Mouse (Mus musculus) hindbrain, postnatal 0 days (tissue): ENCODE measurements around the gene Taar8c. TPM values are rescaled to one million over a fixed set of nuclear protein-coding genes. Genes with fewer than 3 reads are reported as not detected.
A peak's percentile ranks its signal among the peaks of the same experiment; 100 is the strongest.
"Not testable (repeated sequence)": the region's sequence is repeated elsewhere in the genome, so short reads cannot be mapped to it uniquely, and the experiment has no call there.

Experiments used
- ATAC-seq: fragments of 200-750 bp; cut with Nextera tagmentation; 2 replicates; pipeline ENCODE4 v1.8.0; 2017; ENCODE audit warnings: mild to moderate bottlenecking, moderate TSS enrichment, moderate library complexity
- DNase-seq: peaks from one replicate; pipeline ENCODE4 v3.0.0-alpha.2; 2015; ENCODE audit warnings: low spot score
- H3K27ac ChIP-seq: fragments of 300-500 bp; sonication (generic); 2 replicates; pipeline ENCODE4 v1.5.1; 2014; ENCODE audit warnings: mild to moderate bottlenecking
- H3K27me3 ChIP-seq: fragments of 300-500 bp; sonication (generic); 2 replicates; pipeline ENCODE4 v1.6.1; 2014; ENCODE audit warnings: low read length, mixed read lengths; ENCODE audit not compliant: insufficient read depth
- H3K36me3 ChIP-seq: fragments of 300-500 bp; sonication (generic); 2 replicates; pipeline ENCODE4 v1.6.1; 2014; ENCODE audit warnings: low read length, mixed read lengths; ENCODE audit not compliant: insufficient read depth
- H3K4me1 ChIP-seq: fragments of 300-500 bp; sonication (generic); 2 replicates; pipeline ENCODE4 v1.6.1; 2014; ENCODE audit warnings: antibody characterized with exemption, low read length, mixed read lengths; ENCODE audit not compliant: insufficient read depth
- H3K4me2 ChIP-seq: fragments of 300-500 bp; sonication (generic); 2 replicates; pipeline ENCODE4 v1.6.1; 2014; ENCODE audit warnings: low read depth, mild to moderate bottlenecking, low read length, moderate library complexity, mixed read lengths
- H3K4me3 ChIP-seq: fragments of 300-500 bp; sonication (generic); 2 replicates; pipeline ENCODE4 v1.5.1; 2014; ENCODE audit warnings: low read length
- H3K9ac ChIP-seq: fragments of 300-500 bp; sonication (generic); replicated peaks from 2 replicates; pipeline ENCODE4 v1.6.1; 2014; ENCODE audit warnings: mild to moderate bottlenecking, low read length, moderate library complexity, mixed read lengths
- H3K9me3 ChIP-seq: fragments of 300-500 bp; sonication (generic); 2 replicates; pipeline ENCODE4 v1.6.1; 2016; ENCODE audit warnings: low read length, mixed read lengths
- CTCF ChIP-seq: IDR thresholded peaks from 2 replicates; pipeline ENCODE4 v1.5.1; 2016; ENCODE audit warnings: antibody characterized with exemption, control low read depth, low read depth
- WGBS: fragments of 180-500 bp; shearing (Covaris S2); extraction: QIAGEN DNeasy Blood & Tissue Kit; methylation state at CpG from one replicate; pipeline ENCODE4 v1.1.7; 2014; 5-methylcytosine and 5-hydroxymethylcytosine counted together
- polyA plus RNA-seq: library from polyadenylated mRNA; unstranded; fragments of >200 nt; fragmentation: Nextera tagmentation; extraction: Ambion mirVana; gene quantifications from 2 replicates; pipeline ENCODE4 v1.2.1, GENCODE M21; 2015
- total RNA-seq: library from RNA; depleted of rRNA; stranded (reverse); fragments of >200 nt; gene quantifications from 2 replicates; pipeline ENCODE4 v1.2.3, GENCODE M21; 2014

Taar8c gene
- total and polyA plus RNA-seq, 2 experiments from 2014 or later = not detected

DNA sequence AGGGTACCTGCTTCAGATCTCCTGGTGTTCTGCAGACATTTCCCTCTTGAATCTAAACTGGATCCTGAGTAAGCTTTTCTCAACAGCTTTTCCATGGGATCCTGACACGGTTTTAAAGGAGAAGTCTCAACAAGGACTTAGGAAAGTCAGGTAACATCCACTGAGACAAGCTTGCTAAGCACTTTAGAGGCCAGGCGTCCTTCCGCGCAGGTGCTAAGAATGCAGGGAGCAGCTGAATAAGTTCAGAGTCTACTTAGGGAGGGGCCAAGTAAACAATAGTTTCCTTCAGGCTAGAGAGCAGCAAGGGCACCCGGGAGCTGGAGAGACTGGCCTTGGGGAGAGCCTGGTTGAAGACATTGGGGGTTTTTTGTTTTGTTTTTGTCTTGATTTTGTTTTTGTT lies 30.6 kb upstream of the Taar8c start:
- Histone ChIP-seq H3K4me3 (no peak overlapping the region), H3K27ac (no peak overlapping the region), H3K27me3 (no peaks in the 10 kb centered on the region), H3K4me2 (no peak overlapping the region), H3K9ac (no peak overlapping the region), H3K4me1 (no peaks in the 10 kb centered on the region), H3K9me3 (no peaks in the 10 kb centered on the region), H3K36me3 (no peaks in the 10 kb centered on the region)
- TF ChIP-seq CTCF = no peak
- 11% methylated on average over 5 of the region's 5 CpGs for WGBS
- DNase-seq (no peak), ATAC-seq (no peak)

GRCm38 (mm10) chr10:24131451-24132262 lies 29.9 kb upstream of the Taar8c start:
- TF ChIP-seq CTCF = peak; percentile 86
- DNase-seq = peak; percentile 92
- peak overlapping the region; percentile 39 for H3K4me2 ChIP-seq

DNA sequence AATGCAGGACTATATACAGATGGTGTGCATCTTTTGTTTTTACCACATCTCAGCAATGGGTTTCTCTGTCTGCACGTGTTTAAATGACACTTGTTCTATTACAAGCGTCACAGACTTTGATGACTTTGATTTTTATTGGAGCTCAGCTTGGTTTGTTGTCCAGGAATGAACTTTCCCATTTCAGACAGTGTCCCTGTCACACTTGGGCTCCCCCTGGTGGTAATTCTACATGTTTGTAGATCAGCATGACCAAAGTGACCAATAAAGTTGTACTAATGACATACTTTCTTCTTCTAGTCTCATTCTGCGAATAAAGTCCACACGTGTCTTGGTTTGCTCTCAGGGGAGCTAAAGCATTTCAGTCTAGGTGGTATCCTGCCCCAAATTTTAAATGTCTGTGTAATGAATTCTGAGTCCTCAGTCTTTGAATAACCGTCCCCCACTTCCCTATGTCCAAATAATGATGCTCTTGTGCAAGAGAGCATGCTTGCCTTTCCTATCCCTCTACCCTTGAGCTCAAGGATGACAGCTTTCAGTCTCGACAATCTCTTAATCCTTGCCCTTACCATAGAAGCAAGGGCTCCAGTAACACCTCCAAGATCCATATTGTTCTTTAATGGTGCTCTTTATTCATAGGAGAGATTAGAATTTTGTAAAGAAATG lies 9.5 kb upstream of the Taar8c start:
- 50% methylated on average over 6 of the region's 6 CpGs for WGBS
- Histone ChIP-seq H3K27me3 (no peaks in the 10 kb centered on the region), H3K9me3 (no peaks in the 10 kb centered on the region), H3K9ac (no peak overlapping the region), H3K36me3 (no peaks in the 10 kb centered on the region), H3K4me1 (no peaks in the 10 kb centered on the region), H3K4me2 (no peak overlapping the region), H3K4me3 (no peak overlapping the region), H3K27ac (no peak overlapping the region)
- DNase-seq (peak; percentile 80), ATAC-seq (peak; percentile 40; the same call in 1 of the 2 replicates)
- TF ChIP-seq CTCF = peak; percentile 78

More at GRCm38 (mm10) chr10:24131451-24132262, 29.9 kb upstream of the Taar8c start:
- Histone ChIP-seq H3K4me3 (peak overlapping the region; percentile 16; the same call in 1 of the 2 replicates), H3K36me3 (no peaks in the 10 kb centered on the region), H3K4me1 (no peaks in the 10 kb centered on the region), H3K9me3 (no peaks in the 10 kb centered on the region), H3K9ac (no peak overlapping the region), H3K27ac (no peak overlapping the region), H3K27me3 (no peaks in the 10 kb centered on the region)
- WGBS = 18% methylated on average over 9 of the region's 9 CpGs
- peak; percentile 89 for ATAC-seq

DNA sequence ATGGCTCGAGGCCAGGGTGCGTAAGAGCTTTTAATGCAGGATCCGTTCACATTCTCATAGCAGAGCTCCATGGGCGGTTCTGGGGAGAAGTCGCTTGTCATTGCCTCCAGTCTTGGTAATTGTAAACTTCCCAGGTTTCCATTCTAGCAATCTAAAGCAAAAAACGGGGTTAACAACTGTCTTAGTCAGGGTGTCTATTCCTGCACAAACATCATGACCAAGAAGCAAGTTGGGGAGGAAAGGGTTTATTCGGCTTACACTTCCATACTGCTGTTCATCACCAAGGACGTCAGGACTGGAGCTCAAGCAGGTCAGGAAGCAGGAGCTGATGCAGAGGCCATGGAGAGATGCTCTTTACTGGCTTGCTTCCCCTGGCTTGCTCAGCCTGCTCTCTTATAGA lies 7.7 kb upstream of the Taar8c start, which contains the start of gene Taar9:
TSS of gene Taar9 (minus strand) at position 101 of the 400 bp plus-strand sequence.
- not testable (repeated sequence) for H3K36me3 ChIP-seq, H3K9me3 ChIP-seq, ATAC-seq, H3K27ac ChIP-seq, DNase-seq, H3K4me2 ChIP-seq, H3K9ac ChIP-seq, H3K4me1 ChIP-seq, H3K4me3 ChIP-seq, H3K27me3 ChIP-seq
- 85% methylated on average over 8 of the region's 8 CpGs for WGBS

DNA sequence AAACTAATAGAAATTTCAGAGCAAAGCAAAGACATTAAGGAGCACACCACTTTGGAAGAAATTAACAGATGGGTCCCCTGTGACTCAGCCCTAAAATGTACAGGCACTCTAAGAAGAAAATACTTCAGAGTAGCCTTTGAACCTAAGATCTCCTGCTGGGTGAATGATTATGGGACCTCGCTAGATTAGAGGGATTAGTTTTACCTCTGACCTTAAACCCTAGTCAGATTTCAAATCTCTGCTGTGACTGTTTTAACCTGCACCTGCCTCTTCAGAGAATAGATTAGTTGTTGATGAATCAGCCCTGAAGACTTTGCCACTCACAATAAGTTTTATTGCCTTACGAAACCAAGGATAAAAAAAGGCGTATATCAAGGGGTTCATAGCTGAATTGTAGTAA lies 6.5 kb upstream of the Taar8c start:
- no peak overlapping the region for H3K9ac ChIP-seq
- WGBS = 67% methylated on average over 3 of the region's 3 CpGs
- H3K4me1 ChIP-seq = no peaks in the 10 kb centered on the region
- H3K27ac ChIP-seq = no peak overlapping the region
- no peak for TF ChIP-seq CTCF
- no peaks in the 10 kb centered on the region for H3K9me3 ChIP-seq
- H3K4me3 ChIP-seq = no peak overlapping the region
- no peaks in the 10 kb centered on the region for H3K36me3 ChIP-seq
- H3K27me3 ChIP-seq = no peaks in the 10 kb centered on the region
- ATAC-seq (no peak), DNase-seq (no peak)
- H3K4me2 ChIP-seq = no peak overlapping the region

- Histone ChIP-seq H3K4me3 (no peak overlapping the region), H3K36me3 (no peaks in the 10 kb centered on the region), H3K27me3 (no peaks in the 10 kb centered on the region), H3K4me1 (no peaks in the 10 kb centered on the region), H3K27ac (no peak overlapping the region), H3K4me2 (no peak overlapping the region), H3K9ac (no peak overlapping the region), H3K9me3 (no peaks in the 10 kb centered on the region)
- no peak for DNase-seq
- TF ChIP-seq CTCF = no peak
- ATAC-seq = no peak
- WGBS = 71% methylated on average over 5 of the region's 5 CpGs
Observed at GRCm38 (mm10) chr10:24107747-24108146, 6.0 kb upstream of the Taar8c start.

DNA sequence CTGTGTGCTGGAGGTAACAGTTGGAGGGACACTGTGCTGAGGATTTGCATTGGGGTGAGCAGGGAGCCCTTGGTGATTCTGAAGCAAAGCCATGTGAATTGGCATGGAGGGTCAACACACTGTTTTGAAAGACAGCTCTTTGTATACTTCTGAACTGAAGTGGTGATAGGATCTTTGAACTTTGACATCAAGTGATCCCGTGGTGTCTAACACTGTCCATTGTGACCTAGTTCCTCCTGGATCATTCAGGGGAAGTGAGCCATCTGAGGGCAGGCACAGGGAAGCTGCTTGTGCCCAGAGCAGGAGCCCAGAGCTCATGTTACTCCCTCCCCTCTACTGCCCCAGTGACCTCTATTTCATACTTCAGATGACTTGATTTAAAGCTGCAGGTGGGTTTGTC lies 1.6 kb upstream of the Taar8c start:
- not testable (repeated sequence) for ATAC-seq, H3K36me3 ChIP-seq, H3K9me3 ChIP-seq, H3K4me3 ChIP-seq, H3K27ac ChIP-seq, DNase-seq, H3K4me2 ChIP-seq, H3K4me1 ChIP-seq, H3K9ac ChIP-seq, H3K27me3 ChIP-seq
- 45% methylated on average over 1 of the region's 1 CpGs for WGBS

GRCm38 (mm10) chr10:24097010-24097409 lies 4.7 kb downstream of the Taar8c start:
- 71% methylated on average over 2 of the region's 2 CpGs for WGBS
- not testable (repeated sequence) for H3K4me1 ChIP-seq, H3K27me3 ChIP-seq, DNase-seq, H3K9me3 ChIP-seq, H3K9ac ChIP-seq, H3K4me2 ChIP-seq, H3K4me3 ChIP-seq, H3K27ac ChIP-seq, H3K36me3 ChIP-seq, ATAC-seq
